Mouse (Mus musculus): ENCODE data around the gene Nepro.

- no peak for TF ChIP-seq CTCF (IDR thresholded peaks at IDR 0.05; ENCODE audit: low read depth, low read length)
- no peak for TF ChIP-seq GATA1 (IDR thresholded peaks at IDR 0.05; ENCODE audit: borderline replicate concordance, low read length)
- no peak for TF ChIP-seq POLR2AphosphoS5 (IDR thresholded peaks at IDR 0.05; ENCODE audit: insufficient replicate concordance, low read depth, low read length)
- TF ChIP-seq GATA2 (IDR thresholded peaks at IDR 0.05; ENCODE audit: borderline replicate concordance, low read depth, low read length): no peak
Observed at GRCm38 (mm10) chr16:44687719-44688420, 36.2 kb upstream of the Nepro start.
